Mouse (Mus musculus): ENCODE results near the gene Slc35f4.

DNA sequence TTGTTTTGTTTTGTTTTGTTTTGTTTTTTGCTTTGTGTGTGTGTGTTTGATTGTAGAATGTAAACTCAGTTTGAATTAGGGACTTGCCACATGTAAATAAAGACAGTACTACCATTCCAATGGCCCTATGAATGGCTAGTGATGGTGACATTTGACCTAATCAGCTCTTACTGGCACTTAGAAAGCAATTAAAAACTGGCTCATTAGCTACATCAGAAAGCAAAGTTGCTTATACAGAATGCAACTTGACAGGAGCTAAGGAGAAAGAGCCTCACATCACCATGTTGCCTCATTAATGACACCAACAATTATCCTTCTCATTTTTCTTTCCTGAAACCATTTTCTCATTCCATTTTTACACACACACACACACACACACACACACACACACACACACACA is 170.3 kb downstream of the Slc35f4 start:
- no peak for TF ChIP-seq CTCF (IDR thresholded peaks at IDR 0.05; ENCODE audit: borderline replicate concordance, insufficient read depth, low read depth, low read length)
- no peak for TF ChIP-seq POLR2A (IDR thresholded peaks at IDR 0.05; ENCODE audit: borderline replicate concordance, insufficient read depth, low read length)
